Mouse (Mus musculus) monocyte, adult 59 days (primary cell): ENCODE measurements around the gene Hs3st3b1. TPM values are rescaled to one million over a fixed set of nuclear protein-coding genes. Genes with fewer than 3 reads are reported as not detected.

Experiments
- total RNA-seq, 2 experiments: library from RNA; stranded (reverse); gene quantifications; one replicate each; pipeline ENCODE4 v1.2.4; 2023

Hs3st3b1 gene
- 1 to 10 TPM; 1.2 to 1.5 TPM for total RNA-seq

GRCm38 (mm10) chr11:63922091-63922621 is at the start of gene Hs3st3b1:
Gene Hs3st3b1, minus strand, starts transcription at chr11:63922290.

Other genes starting within 250 kb of the Hs3st3b1 start
- gene Cox10, start 157.2 kb upstream of the Hs3st3b1 start, total RNA-seq: 10 to 100 TPM; 11.3 to 14.7 TPM